Mouse (Mus musculus): ENCODE measurements around the gene Raver1. TPM values are rescaled to one million over a fixed set of nuclear protein-coding genes. Genes with fewer than 3 reads are reported as not detected.

Raver1 gene
- polyA plus RNA-seq, 1 experiment from 2014 or later = 41.3 TPM

GRCm38 (mm10) chr9:21107607-21108237, 15.9 kb upstream of the Raver1 start:
- no peak for ATAC-seq (replicated peaks; ENCODE audit: low FRiP score, low read depth)
- Histone ChIP-seq H3K4me3 (replicated peaks; ENCODE audit: low read depth, low read length) (no peak overlapping the region), H3K4me1 (replicated peaks; ENCODE audit: insufficient read depth, low read length) (no peaks in the 10 kb centered on the region), H3K9ac (ENCODE audit: low read depth, low read length) (no peak overlapping the region), H3K4me2 (ENCODE audit: low read length) (no peak overlapping the region), H3K27me3 (ENCODE audit: insufficient read depth, low read length) (no peaks in the 10 kb centered on the region), H3K36me3 (ENCODE audit: insufficient read depth, low read length) (no peaks in the 10 kb centered on the region), H3K27ac (no peak overlapping the region), H3K9me3 (replicated peaks; ENCODE audit: low read length) (no peaks in the 10 kb centered on the region)
- no peak for DNase-seq (ENCODE audit: low spot score)
- TF ChIP-seq CTCF (IDR thresholded peaks at IDR 0.05; ENCODE audit: low read depth) = no peak
- 50% methylated on average over 23 of the region's 23 CpGs for WGBS

- TF ChIP-seq CTCF (IDR thresholded peaks at IDR 0.05; ENCODE audit: low read depth) = no peak
- Histone ChIP-seq H3K27me3 (ENCODE audit: insufficient read depth, low read length) (no peaks in the 10 kb centered on the region), H3K4me2 (ENCODE audit: low read length) (no peak overlapping the region), H3K27ac (no peak overlapping the region), H3K4me1 (replicated peaks; ENCODE audit: insufficient read depth, low read length) (no peaks in the 10 kb centered on the region), H3K9me3 (replicated peaks; ENCODE audit: low read length) (no peaks in the 10 kb centered on the region), H3K4me3 (replicated peaks; ENCODE audit: low read depth, low read length) (no peak overlapping the region), H3K9ac (ENCODE audit: low read depth, low read length) (no peak overlapping the region), H3K36me3 (ENCODE audit: insufficient read depth, low read length) (no peaks in the 10 kb centered on the region)
- 64% methylated on average over 5 of the region's 5 CpGs for WGBS
- no peak for DNase-seq (ENCODE audit: low spot score)
- ATAC-seq (replicated peaks; ENCODE audit: low FRiP score, low read depth) = 0 out of 2 replicates have a peak, but pooled peaks have one; percentile 15
Measured at GRCm38 (mm10) chr9:21105760-21106564, 14.2 kb upstream of the Raver1 start.

- H3K4me1 ChIP-seq (replicated peaks; ENCODE audit: insufficient read depth, low read length) = no peaks in the 10 kb centered on the region
- no peak for DNase-seq (ENCODE audit: low spot score)
- WGBS = 88% methylated on average over 6 of the region's 6 CpGs
Measured at GRCm38 (mm10) chr9:21104814-21105213, 13.0 kb upstream of the Raver1 start.

GRCm38 (mm10) chr9:21102076-21102475, 10.3 kb upstream of the Raver1 start:
- Histone ChIP-seq H3K27me3 (ENCODE audit: insufficient read depth, low read length) (no peaks in the 10 kb centered on the region), H3K27ac (no peak overlapping the region), H3K4me1 (replicated peaks; ENCODE audit: insufficient read depth, low read length) (no peaks in the 10 kb centered on the region), H3K4me2 (ENCODE audit: low read length) (no peak overlapping the region), H3K9ac (ENCODE audit: low read depth, low read length) (no peak overlapping the region), H3K9me3 (replicated peaks; ENCODE audit: low read length) (no peaks in the 10 kb centered on the region), H3K4me3 (replicated peaks; ENCODE audit: low read depth, low read length) (no peak overlapping the region), H3K36me3 (ENCODE audit: insufficient read depth, low read length) (no peaks in the 10 kb centered on the region)
- DNase-seq (ENCODE audit: low spot score) (no peak), ATAC-seq (replicated peaks; ENCODE audit: low FRiP score, low read depth) (no peak)
- WGBS = 93% methylated on average over 2 of the region's 2 CpGs
- no peak for TF ChIP-seq CTCF (IDR thresholded peaks at IDR 0.05; ENCODE audit: low read depth)

More at GRCm38 (mm10) chr9:21104814-21105213, 13.0 kb upstream of the Raver1 start:
- no peaks in the 10 kb centered on the region for H3K9me3 ChIP-seq (replicated peaks; ENCODE audit: low read length)
- no peak overlapping the region for H3K4me3 ChIP-seq (replicated peaks; ENCODE audit: low read depth, low read length)
- no peak overlapping the region for H3K27ac ChIP-seq
- no peak overlapping the region for H3K9ac ChIP-seq (ENCODE audit: low read depth, low read length)
- H3K4me2 ChIP-seq (ENCODE audit: low read length) = no peak overlapping the region
- ATAC-seq (replicated peaks; ENCODE audit: low FRiP score, low read depth) = no peak
- H3K36me3 ChIP-seq (ENCODE audit: insufficient read depth, low read length) = no peaks in the 10 kb centered on the region
- no peaks in the 10 kb centered on the region for H3K27me3 ChIP-seq (ENCODE audit: insufficient read depth, low read length)
- no peak for TF ChIP-seq CTCF (IDR thresholded peaks at IDR 0.05; ENCODE audit: low read depth)

GRCm38 (mm10) chr9:21100447-21101161, 8.8 kb upstream of the Raver1 start:
- no peaks in the 10 kb centered on the region for H3K9me3 ChIP-seq (replicated peaks; ENCODE audit: low read length)
- no peaks in the 10 kb centered on the region for H3K36me3 ChIP-seq (ENCODE audit: insufficient read depth, low read length)
- H3K27me3 ChIP-seq (ENCODE audit: insufficient read depth, low read length) = no peaks in the 10 kb centered on the region
- 47% methylated on average over 15 of the region's 15 CpGs for WGBS
- H3K9ac ChIP-seq (ENCODE audit: low read depth, low read length) = no peak overlapping the region
- no peak for TF ChIP-seq CTCF (IDR thresholded peaks at IDR 0.05; ENCODE audit: low read depth)
- no peak overlapping the region for H3K27ac ChIP-seq
- DNase-seq (ENCODE audit: low spot score) (no peak), ATAC-seq (replicated peaks; ENCODE audit: low FRiP score, low read depth) (no peak)
- H3K4me1 ChIP-seq (replicated peaks; ENCODE audit: insufficient read depth, low read length) = no peaks in the 10 kb centered on the region
- H3K4me3 ChIP-seq (replicated peaks; ENCODE audit: low read depth, low read length) = no peak overlapping the region
- H3K4me2 ChIP-seq (ENCODE audit: low read length) = no peak overlapping the region

GRCm38 (mm10) chr9:21097793-21098192, 6.0 kb upstream of the Raver1 start:
- no peak for TF ChIP-seq CTCF (IDR thresholded peaks at IDR 0.05; ENCODE audit: low read depth)
- H3K4me3 ChIP-seq (replicated peaks; ENCODE audit: low read depth, low read length) = no peak overlapping the region
- H3K27ac ChIP-seq = no peak overlapping the region
- no peak for ATAC-seq (replicated peaks; ENCODE audit: low FRiP score, low read depth)
- no peaks in the 10 kb centered on the region for H3K27me3 ChIP-seq (ENCODE audit: insufficient read depth, low read length)
- no peaks in the 10 kb centered on the region for H3K36me3 ChIP-seq (ENCODE audit: insufficient read depth, low read length)
- H3K4me1 ChIP-seq (replicated peaks; ENCODE audit: insufficient read depth, low read length) = no peaks in the 10 kb centered on the region
- DNase-seq (ENCODE audit: low spot score) = no peak
- no peak overlapping the region for H3K4me2 ChIP-seq (ENCODE audit: low read length)
- no peaks in the 10 kb centered on the region for H3K9me3 ChIP-seq (replicated peaks; ENCODE audit: low read length)
- WGBS = 75% methylated on average over 8 of the region's 8 CpGs
- no peak overlapping the region for H3K9ac ChIP-seq (ENCODE audit: low read depth, low read length)

Measured in kidney, postnatal 0 days (tissue).